Mouse (Mus musculus): ENCODE results near the gene Rnf208. TPM values are rescaled to one million over a fixed set of nuclear protein-coding genes. Genes with fewer than 3 reads are reported as not detected.

Gene Rnf208
- total RNA-seq, 2 experiments from 2014 or later: 230 to 231 TPM

DNA sequence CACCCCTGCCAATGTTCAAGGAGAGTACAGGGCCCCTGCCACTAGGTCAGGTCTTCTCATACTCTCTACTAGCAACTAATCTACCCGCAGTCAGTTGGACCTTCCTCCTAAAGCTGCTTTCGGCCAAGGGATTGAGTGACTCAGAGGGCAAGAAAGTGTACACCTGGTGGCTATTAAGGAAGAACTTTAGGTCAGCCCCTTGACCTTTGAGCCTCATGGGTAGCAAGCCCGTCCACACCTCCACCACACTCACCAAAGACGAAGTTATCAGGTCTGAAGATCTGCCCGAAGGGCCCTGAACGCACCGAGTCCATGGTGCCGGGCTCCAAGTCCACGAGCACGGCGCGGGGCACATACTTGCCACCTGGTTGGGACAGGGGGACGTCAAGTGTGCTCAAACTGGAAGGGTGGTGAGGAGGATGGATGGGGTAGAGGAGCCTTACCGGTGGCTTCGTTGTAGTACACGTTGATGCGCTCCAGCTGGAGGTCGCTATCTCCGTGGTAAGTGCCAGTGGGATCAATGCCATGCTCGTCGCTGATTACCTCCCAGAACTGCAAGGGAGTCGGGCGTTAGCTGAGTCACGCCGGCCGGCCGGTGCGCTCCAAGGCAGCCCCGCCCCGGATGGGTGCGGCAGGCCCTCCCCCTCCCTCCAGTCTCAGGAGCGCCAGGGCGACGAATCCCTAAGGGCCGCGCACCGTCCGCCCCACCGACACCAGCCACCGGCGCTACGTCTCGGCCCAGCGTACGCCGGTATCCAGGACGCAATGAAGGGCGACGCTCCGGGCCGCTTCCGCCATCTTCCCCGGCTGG lies 18.2 kb upstream of the Rnf208 start:
- peak in 1 of 2 experiments; percentile 47 for DNase-seq (ENCODE audit: extremely low spot score in 1 of 2, low spot score in 1 of 2)

DNA sequence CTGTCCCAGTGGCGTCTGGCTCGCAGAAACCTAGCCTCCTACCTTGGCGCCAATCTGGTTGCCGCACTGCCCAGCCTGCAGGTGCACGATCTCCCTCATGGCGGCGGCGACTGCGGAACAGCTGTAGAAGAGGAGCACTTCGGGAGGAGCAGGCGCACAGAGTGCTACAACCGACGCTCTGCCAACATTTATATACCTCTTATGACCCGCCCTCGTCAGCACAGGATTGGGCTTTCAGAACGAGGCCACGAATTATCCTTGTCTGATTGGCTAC lies 17.6 kb upstream of the Rnf208 start, which contains the start of gene Tubb4b:
Tubb4b (minus strand) TSS at position 211 of the 274 bp plus-strand sequence.
- peak in 1 of 2 experiments; percentile 81 for DNase-seq (ENCODE audit: extremely low spot score in 1 of 2, low spot score in 1 of 2)

DNA sequence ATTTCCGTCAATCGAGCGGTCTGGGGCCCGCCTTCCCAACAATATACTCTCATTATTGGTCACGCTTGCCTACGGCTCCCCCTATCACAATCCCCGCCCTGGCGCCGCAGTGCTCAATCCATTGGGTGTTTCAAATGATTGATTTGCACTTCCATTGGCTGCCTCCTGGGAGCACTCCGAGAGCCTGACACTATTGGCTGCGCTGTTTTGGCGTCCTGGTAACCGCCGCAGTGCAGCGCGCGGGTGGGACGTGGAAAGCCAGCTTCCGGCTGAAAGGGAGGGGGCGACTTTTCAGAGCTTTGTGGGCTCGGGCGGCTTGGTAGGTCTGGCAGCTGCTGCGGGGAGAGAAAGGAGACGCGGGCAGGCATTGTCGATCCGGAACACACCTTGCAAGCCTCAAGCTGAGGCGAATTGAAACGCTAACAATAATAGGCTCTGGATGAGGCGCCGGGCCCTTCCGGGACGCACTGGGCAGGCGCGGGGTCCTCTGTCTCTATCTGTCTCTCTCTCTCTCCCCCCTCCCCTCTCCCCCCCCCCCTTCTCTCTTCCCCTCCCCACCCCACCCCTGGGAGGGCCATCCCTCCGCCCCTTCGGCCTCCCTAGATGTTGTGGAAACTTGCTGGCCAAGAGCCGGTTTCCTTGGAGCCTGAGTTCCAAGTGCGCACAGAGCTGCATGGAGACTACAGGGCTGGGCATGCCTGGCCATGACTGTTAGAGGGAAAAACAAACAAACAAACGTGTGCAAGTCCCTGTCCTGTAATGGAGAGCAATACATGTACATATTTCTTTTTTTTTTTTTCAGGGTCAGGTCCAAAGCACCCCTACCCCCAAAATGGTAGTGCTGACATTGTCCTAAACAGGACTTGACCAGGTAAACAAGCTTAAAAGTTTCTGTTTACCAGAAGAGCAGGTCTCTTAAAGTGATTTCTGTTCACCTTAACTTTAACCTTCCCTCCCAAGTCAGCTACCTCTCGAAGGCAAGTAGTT lies 17.0 kb upstream of the Rnf208 start:
- DNase-seq (ENCODE audit: extremely low spot score in 1 of 2, low spot score in 1 of 2): peak; percentile 81 to 92

DNA sequence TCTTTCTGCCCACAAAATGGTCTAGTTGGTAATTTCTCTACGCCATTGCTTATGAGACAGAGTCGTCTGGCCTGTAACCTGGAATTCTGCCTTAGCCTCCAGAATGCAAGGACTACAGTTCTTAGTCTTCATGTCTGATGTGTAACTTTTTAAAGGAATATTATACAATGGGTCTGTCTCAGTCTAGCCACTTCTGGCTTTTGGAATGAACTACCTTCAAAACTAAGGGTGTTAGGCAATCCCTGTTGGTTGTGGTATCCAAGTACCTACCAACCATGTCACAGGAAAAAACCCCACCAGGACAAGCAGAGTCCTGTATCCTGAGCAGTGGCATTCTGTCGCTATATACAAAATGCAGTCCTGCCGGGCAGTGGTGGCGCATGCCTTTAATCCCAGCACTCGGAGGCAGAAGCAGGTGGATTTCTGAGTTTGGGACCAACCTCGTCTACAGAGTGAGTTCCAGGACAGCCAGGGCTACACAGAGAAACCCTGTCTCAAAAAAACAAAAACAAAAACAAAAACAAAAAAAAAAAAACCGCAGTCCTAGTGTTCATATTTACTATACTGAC lies 16.2 kb upstream of the Rnf208 start:
- no peak for DNase-seq (ENCODE audit: extremely low spot score in 1 of 2, low spot score in 1 of 2)

DNA sequence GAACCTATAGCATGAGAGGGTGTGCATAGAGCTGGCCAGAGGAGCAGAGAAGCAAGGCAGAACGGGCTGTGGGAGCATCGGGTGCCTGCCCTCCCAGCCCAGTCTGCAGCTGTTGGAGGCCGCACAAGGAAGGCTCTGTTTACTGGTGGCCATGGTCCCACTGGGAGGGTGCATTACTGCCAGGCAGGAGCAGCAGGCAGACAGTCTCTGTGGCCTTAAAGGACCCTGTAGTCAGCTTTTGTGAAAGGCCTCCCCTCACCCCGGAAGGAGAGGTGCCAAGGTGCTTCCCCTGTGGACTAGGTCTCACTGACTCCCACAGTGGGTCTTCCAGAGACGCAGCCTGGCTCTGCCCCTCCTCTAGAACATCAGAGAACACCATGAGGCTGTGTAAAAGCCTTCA lies 15.2 kb upstream of the Rnf208 start:
- peak in 1 of 2 experiments; percentile 26 for DNase-seq (ENCODE audit: extremely low spot score in 1 of 2, low spot score in 1 of 2)

DNA sequence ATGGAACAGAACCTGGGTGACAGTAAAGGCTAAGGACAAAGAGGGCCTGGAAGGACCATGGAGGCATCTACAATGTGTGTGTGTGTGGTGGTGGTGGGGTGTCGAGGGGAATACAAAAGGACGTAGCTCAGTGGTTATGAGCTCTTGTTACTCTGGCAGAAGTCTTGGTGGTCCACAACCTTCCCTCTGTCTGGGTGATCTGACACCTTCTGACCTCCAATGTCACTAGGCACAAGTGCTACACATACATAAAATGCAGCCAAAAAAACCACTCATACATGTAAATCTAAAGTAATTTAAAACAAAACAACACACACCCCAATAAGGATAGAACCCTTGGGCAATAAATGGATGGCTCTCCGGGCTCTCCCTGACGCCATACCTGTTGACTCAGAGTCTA lies 14.6 kb upstream of the Rnf208 start:
- DNase-seq (ENCODE audit: extremely low spot score in 1 of 2, low spot score in 1 of 2): no peak

DNA sequence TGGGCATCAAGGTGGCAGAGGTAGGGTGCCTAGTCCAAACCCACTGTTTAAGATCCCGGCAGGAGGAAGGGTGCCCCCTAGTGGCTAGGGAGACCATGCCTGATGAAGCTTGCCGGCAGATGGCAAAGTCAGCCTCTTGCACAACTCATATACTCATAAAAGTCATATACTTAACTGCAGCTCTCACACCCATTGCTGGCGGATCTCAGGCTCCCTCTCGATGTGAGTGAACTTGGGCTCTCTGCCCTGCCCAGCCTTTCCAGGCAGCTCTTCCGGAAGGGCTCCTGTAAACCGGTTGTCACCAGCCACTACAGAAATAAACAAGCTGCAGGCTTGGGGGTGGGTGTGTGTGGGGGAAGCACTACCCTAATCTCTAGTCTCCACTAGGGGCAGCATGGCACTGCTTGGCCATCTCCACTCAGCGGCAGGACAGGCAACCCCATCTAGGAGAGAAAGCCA lies 13.6 kb upstream of the Rnf208 start:
- peak; percentile 65 to 88 for DNase-seq (ENCODE audit: extremely low spot score in 1 of 2, low spot score in 1 of 2)

DNA sequence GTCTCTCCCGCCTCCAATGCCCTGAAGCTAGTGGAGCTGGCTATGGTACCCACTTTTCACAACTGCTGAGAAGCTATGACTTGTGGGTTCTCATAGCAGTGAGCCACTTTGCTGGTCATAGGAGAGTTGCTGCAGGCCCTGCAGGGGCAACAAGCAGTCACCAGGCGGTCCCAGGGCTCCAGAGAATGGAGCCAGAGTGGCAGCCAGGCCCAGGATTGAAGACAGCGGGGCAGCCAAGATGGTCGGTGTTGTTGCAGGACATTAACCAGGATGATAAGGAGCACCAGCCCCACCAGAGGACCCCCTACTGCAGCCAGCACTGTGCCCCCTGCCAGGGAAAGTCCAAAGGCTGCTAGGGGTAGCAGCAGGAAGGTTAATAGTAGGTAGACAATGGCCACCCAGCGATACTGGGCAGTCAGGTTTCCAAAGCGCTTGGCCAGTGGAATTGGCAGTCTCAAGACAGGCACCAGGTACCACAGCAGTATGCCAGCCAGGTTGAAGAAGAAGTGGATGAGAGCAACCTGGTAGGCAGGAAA lies 13.0 kb upstream of the Rnf208 start:
- no peak for DNase-seq (ENCODE audit: extremely low spot score in 1 of 2, low spot score in 1 of 2)

DNA sequence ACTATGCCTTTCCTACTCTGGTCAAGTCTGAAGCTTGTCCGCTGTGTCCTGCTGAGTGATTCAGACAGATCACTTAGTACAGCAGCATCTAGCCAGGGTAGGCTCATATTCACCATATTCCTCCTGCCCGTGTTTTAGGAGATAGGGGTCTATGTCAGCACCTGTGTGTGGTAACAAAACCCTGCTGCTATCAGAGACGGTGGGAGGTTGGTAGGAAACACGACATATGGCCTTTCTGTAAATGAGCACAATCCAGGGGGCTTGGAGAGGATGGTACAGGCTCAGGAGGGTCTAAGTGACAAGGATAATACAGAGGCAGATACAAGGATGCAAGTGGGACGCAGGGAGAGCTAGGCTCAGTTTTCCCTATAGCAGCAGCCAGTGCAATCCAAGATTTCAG lies 12.5 kb upstream of the Rnf208 start:
- DNase-seq (ENCODE audit: extremely low spot score in 1 of 2, low spot score in 1 of 2): no peak

DNA sequence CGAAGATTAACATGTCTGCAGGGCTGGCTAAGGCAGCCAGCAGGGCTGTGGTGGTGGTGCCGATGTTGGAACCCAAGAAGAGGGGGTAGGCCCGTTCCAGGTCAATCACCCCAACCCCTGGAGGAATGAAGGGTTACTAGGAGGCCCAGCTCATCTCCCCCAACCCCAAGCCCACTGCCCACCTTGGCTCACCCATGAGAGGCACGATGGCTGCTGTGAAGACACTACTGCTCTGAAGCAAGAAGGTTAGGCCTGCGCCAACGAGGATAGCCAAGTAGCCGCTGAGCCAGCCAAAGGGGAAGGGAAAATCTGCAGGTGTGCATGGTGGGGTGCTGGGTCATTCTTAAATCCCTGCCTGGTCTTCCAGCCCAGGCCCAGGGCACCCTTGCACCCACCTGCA lies 11.5 kb upstream of the Rnf208 start:
- no peak for DNase-seq (ENCODE audit: extremely low spot score in 1 of 2, low spot score in 1 of 2)

DNA sequence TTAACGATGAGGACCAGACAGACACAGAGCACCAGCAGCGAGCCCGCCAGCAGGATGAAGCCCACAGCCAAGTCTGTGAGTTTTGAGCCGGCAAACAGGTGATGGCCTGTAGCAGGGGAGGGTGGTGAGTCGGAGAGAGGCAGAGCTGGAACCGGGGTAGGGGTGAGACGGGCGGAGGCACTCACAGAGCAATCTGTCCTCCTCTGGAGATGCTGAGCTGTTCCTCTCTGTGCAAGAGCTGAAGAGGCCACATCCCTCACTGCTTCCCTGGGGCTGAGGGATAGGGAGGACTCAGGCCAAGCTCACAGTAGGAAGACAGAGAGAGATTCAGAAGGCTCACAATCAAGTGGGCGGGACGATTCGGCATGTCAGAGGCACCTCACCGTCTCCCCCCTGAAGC lies 11.0 kb upstream of the Rnf208 start:
- DNase-seq (ENCODE audit: extremely low spot score in 1 of 2, low spot score in 1 of 2): no peak

DNA sequence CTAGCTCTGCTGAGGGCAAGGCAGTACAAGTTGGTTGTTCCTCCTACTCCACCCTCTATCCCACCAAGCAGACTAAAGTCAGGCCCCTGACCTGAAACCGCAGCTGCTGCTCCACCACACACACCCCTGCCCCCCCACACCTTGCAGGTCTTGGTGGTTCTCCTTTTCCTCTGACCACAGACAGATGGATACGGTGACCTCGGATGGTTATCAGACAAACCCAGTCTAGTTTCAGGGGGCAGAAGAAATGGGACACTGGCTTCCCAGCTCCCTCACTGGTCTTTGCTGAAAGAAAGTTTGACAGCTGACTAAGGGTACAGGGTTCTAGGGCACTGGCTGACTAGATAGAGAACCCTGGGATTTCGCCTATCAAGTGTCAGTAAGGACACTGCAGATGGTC lies 8.6 kb upstream of the Rnf208 start:
- no peak for DNase-seq (ENCODE audit: extremely low spot score in 1 of 2, low spot score in 1 of 2)

DNA sequence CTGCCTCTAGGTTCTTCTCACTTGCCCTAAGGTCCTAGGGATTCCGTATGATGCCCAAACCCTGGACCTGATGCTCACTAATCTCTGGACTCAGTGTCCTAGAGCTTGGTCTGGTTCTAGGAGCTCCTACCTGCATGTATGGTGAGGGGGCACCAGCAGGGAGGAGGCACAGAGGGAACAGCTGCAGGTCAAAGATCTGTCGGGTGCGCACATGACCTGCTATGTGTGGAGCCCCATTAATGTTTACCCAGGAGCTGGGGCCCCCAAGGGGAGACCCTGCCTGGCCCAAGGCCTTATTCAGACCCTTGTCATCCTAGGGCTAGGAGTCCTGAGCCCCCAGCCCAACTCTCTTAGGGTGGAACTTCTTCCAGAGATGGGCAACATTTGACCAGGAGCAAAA lies 8.0 kb upstream of the Rnf208 start, which contains the start of gene Slc34a3:
Slc34a3 (minus strand) TSS at position 315 of the 400 bp plus-strand sequence.
- no peak for DNase-seq (ENCODE audit: extremely low spot score in 1 of 2, low spot score in 1 of 2)

DNA sequence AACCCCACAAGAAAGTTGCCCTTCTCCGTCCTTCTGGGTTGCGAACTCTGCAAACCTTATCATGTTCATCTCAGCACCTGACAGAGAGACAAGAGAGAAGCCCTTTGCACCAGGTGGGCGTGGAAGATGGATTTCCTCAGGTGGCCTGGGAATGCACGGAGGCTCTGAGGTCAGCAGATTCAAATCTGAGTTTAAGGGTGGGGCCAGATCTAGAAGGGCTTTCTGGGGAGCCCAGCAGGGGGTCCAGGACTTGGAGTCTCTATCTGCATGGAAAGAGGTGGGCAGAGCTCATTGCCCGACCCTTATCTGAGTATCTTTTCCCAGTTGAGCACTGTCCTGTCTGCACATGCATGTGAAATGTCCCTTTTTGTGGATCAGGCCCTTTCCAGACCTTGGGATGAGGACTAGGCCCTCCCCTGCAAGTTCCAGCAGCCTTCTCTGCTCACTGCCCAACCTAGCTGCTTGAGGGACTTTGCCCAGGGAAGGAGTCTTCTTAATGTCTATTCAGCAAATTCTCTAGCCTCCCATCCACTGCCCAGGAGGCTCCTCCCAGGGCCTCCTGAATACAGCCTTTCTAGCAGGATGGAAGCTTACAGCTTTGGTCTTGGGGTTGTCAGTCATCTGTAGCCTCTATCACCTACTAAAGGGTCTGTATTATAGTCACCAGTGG lies 7.4 kb upstream of the Rnf208 start:
- no peak for DNase-seq (ENCODE audit: extremely low spot score in 1 of 2, low spot score in 1 of 2)

DNA sequence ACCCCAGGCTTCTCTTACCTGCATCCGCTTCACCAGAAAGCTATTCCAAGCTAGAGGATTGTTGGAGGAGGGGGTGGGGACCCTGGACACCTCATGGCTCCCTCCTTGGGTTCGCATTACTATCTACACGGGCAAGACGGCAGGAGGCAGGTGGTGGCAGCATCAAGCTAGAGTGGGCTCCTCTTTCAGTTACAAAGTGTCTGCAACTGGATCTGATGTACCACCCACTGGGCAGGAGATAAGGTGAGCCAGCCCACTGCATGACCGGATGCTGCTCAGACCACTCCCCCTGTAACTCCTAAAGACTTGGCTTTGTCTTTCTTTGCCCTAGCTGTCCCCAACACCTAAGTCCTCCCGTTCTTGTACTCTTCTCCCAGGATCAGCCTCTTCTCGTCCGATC lies 5.4 kb upstream of the Rnf208 start, which contains the start of gene Rnf224:
Rnf224 (minus strand) TSS at position 174 of the 400 bp plus-strand sequence.
- DNase-seq (ENCODE audit: extremely low spot score in 1 of 2, low spot score in 1 of 2): no peak

DNA sequence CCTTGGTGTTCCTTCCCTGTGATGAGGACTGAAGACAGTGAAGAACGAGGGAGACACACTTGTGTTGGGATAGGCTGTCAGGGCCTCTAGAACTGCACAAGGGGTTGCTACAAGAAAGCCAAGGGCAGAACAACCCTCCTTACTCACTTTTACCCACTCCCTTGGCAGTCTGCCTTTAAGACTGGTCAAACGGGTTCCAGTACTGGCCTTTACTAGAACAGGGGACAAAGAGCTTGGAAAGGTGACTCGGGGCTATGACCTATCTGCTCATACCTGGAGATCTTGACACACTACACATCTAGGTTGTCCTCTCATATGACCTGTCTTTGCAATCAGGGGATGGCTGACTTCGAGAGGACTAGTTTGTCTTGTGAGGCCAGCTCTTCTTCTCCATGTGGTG lies 4.5 kb upstream of the Rnf208 start:
- DNase-seq (ENCODE audit: extremely low spot score in 1 of 2, low spot score in 1 of 2): no peak

DNA sequence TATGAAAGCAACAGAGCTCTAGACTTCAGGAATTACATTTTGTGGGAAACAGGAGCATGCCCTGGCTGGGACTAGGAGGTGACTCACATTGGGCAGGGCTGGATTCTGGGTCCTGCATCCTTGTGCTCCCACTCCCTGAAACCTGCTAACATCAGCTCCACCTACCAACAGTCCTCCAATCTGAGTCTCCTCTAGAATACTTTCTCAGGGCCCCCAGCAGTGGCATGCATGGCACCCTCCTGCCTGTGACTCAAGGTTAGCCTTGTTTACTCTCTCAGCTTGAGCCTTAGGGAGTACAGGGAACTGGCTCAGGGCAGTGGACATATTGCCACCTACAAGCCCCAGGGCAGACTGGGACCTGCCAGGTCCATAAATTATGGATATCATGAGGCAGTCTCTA lies 3.9 kb upstream of the Rnf208 start:
- DNase-seq (ENCODE audit: extremely low spot score in 1 of 2, low spot score in 1 of 2): no peak

DNA sequence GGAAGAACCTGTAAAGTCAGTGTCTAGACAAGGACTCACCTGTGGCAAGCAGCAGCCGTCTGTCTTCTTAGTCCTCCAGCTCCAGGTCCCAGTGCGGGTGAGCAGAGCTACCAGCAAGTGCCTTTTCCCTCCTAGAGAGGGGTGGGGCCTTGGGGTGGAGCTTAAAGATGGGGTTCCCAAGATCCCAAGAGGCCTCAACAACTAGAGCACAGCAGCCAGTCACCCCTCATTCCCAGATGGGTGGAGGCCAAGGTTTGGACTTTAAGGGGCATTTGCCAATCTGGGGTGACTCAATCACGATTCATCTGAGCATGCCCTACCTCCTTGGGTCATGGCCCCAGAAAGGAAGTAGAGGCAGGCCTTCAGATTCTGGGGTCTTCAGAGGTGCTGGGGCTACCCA lies 2.3 kb upstream of the Rnf208 start:
- no peak for DNase-seq (ENCODE audit: extremely low spot score in 1 of 2, low spot score in 1 of 2)

DNA sequence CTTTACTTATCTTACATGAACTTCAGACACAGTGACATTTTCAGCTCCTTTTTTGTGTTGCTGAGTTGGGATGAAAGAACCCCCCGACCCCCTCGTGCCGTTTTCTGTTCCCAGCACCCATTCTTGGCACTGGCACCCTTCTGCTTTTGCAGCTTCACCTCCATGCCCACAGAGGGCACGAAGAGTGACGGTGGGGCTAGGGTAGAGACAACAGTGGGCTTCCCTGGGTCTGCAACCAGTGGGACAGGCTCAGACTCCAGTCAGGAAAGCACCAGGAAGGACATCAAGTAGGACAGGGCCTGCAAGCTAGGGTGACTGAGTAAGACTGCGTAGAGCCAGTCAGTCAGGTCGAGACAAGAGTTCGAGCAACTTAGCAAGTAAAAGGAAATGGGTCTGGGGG lies 1.7 kb upstream of the Rnf208 start:
- DNase-seq (ENCODE audit: extremely low spot score in 1 of 2, low spot score in 1 of 2): no peak
